Mouse (Mus musculus): ENCODE measurements at regions not wholly inside any gene's neighbourhood (a gene's known extent, or its start where the extent isn't known, plus 50 kb on each side); places are given as distances from the start of the nearest gene placed in this dataset.

DNA sequence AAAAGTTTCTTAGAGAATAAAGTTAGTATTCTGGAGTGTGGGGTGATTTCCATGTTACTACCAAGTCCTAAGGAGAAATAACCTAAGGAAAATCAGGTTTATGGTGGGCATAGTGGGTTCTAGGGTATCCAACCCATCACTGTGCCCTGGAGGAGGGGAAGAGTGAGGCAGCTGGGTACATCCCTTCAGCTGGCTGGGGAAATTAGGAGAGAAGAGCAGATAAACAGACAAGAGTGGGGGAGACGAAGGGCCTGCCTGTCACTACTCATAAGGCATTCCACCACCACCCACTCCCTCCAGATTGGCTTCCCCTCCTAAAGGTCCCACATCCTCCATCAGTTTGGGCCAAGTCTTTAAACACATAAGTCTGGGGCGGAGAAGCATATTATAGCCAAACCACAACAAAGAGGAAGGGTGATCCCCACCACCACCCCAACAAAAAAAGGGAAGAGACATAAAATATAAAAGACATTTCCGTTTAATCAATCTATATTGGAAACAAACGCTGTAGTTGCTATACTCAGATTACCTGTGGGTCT is 299.8 kb downstream of the Gm11361 start:
- no peak for TF ChIP-seq POLR2A (IDR thresholded peaks at IDR 0.05; ENCODE audit: extremely low read depth, insufficient read depth, low read length)
- TF ChIP-seq CTCF (IDR thresholded peaks at IDR 0.05; ENCODE audit: extremely low read depth, insufficient read depth, low read length) = no peak

All from cortical plate, adult 2 months (tissue).